Mouse (Mus musculus) stomach, postnatal 0 days (tissue): ENCODE measurements around the gene Adamts9.

Experiments
- CTCF ChIP-seq: IDR thresholded peaks from 2 replicates; pipeline ENCODE4 v1.5.1; 2016; ENCODE audit warnings: antibody characterized with exemption, low read depth, mild to moderate bottlenecking, moderate library complexity
- EP300 ChIP-seq: optimal IDR thresholded peaks from 2 replicates; pipeline ENCODE3; 2016; ENCODE audit warnings: antibody characterized with exemption

DNA sequence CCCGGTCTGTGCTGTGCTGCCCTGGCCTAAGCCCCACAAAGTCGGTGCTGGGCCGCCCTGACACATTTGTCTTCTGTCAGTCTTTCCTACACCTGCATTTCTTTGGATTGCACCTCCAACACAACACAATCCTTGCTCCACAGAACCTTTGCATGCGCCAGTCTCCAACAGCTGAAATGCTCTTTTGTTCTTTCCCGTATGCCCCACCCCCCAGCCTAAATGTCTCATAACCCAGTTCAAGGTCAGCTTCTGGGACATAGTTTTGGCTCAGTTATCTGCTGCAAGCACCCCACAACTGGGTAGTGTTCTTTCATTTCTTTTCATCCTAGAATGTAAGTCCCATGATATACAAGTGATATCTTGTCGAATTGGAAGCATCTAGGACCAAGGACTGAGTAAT, 161.8 kb downstream of the Adamts9 start:
- TF ChIP-seq CTCF (no peak), EP300 (no peak)
